Mouse (Mus musculus) forebrain, embryonic 12.5 days (tissue): ENCODE measurements at regions not wholly inside any gene's neighbourhood (a gene's known extent, or its start where the extent isn't known, plus 50 kb on each side); places are given as distances from the start of the nearest gene placed in this dataset.

Experiments
- ATAC-seq: fragments of 200-750 bp; cut with Nextera tagmentation; 2 replicates; pipeline ENCODE4 v1.8.0; 2017; ENCODE audit warnings: moderate TSS enrichment; ENCODE audit not compliant: low FRiP score
- H3K27ac ChIP-seq: fragments of 300-500 bp; sonication (generic); 2 replicates; pipeline ENCODE4 v1.5.1; 2016; ENCODE audit warnings: mild to moderate bottlenecking
- H3K27me3 ChIP-seq: fragments of 300-500 bp; sonication (generic); 2 replicates; pipeline ENCODE4 v1.6.1; 2016; ENCODE audit warnings: mild to moderate bottlenecking
- H3K36me3 ChIP-seq: fragments of 300-500 bp; sonication (generic); replicated peaks from 2 replicates; pipeline ENCODE4 v1.6.1; 2016; ENCODE audit warnings: mild to moderate bottlenecking
- H3K4me1 ChIP-seq: fragments of 300-500 bp; sonication (generic); 2 replicates; pipeline ENCODE4 v1.6.1; 2016
- H3K4me2 ChIP-seq: fragments of 300-500 bp; sonication (generic); 2 replicates; pipeline ENCODE4 v1.6.1; 2016; ENCODE audit warnings: mild to moderate bottlenecking, moderate library complexity
- H3K4me3 ChIP-seq: fragments of 300-500 bp; sonication (generic); replicated peaks from 2 replicates; pipeline ENCODE4 v1.5.1; 2016; ENCODE audit warnings: mild to moderate bottlenecking
- H3K9ac ChIP-seq: fragments of 300-500 bp; sonication (generic); 2 replicates; pipeline ENCODE4 v1.6.1; 2016; ENCODE audit warnings: mild to moderate bottlenecking
- H3K9me3 ChIP-seq: fragments of 300-500 bp; sonication (generic); 2 replicates; pipeline ENCODE4 v1.6.1; 2016
- WGBS: fragments of 180-500 bp; shearing (Covaris S2); methylation state at CpG from one replicate; pipeline ENCODE4 v1.1.7; 2016; 5-methylcytosine and 5-hydroxymethylcytosine counted together

DNA sequence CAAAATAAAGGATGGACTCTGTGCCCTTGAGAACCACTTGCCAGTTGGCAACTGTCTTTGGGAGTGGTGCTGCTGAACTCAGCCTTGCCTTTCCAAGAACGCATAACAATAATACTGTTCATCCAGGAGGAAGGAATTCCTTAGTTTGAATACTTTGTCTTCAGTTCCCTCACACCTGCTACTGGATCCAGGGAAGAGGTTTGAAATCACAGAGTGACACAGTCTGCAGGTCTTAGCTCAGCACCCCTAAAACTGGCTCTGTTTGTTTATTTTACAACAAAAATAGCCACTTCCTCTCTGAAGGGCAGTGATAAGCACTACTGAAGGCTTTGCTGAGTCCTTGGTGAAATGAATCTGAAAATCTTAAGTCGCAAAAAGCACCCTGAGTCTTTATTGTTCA is 703.1 kb upstream of the Marcks start:
- Histone ChIP-seq H3K4me3 (no peak overlapping the region), H3K36me3 (no peaks in the 10 kb centered on the region), H3K9ac (no peak overlapping the region), H3K27me3 (no peaks in the 10 kb centered on the region), H3K27ac (no peak overlapping the region), H3K4me2 (no peak overlapping the region), H3K9me3 (no peaks in the 10 kb centered on the region), H3K4me1 (no peaks in the 10 kb centered on the region)
- ATAC-seq, result no peak
- WGBS, result 41% methylated on average over 2 of the region's 2 CpGs

- no peak overlapping the region for H3K4me3 ChIP-seq
- no peaks in the 10 kb centered on the region for H3K9me3 ChIP-seq
- no peaks in the 10 kb centered on the region for H3K4me1 ChIP-seq
- H3K27ac ChIP-seq, result no peak overlapping the region
- H3K27me3 ChIP-seq, result no peaks in the 10 kb centered on the region
- no peak overlapping the region for H3K4me2 ChIP-seq
- no peak for ATAC-seq
- H3K36me3 ChIP-seq, result no peaks in the 10 kb centered on the region
- WGBS, result 73% methylated on average over 2 of the region's 2 CpGs
- H3K9ac ChIP-seq, result no peak overlapping the region
Observed at GRCm38 (mm10) chr10:37837721-37838120, 699.0 kb upstream of the Marcks start.

DNA sequence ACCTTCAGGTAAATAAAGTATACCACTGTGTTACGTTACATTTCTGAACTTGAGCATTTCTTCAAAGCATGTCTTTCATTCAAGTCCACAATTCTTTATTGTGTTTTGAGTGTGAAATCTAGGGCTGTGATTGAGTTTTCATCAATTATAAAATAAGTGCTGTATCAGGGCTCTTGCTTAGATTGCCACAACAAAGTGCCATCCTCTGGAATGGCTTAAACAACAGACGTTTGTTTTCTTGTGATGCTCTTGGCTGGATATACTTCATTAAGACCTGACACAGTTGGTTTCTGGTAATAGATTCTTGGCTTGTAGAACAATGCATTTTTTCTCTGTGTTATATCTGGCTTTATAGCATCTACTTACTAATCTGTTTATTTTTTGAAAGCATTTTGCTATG is 674.3 kb upstream of the Marcks start:
- ATAC-seq, result no peak
- H3K4me2 ChIP-seq, result no peak overlapping the region
- H3K36me3 ChIP-seq, result no peaks in the 10 kb centered on the region
- no peak overlapping the region for H3K27ac ChIP-seq
- H3K27me3 ChIP-seq, result no peaks in the 10 kb centered on the region
- 57% methylated on average over 2 of the region's 2 CpGs for WGBS
- H3K9ac ChIP-seq, result no peak overlapping the region
- H3K4me3 ChIP-seq, result no peak overlapping the region
- H3K9me3 ChIP-seq, result no peaks in the 10 kb centered on the region
- peaks cover 11% of the 10 kb centered on the region for H3K4me1 ChIP-seq

- Histone ChIP-seq H3K9me3 (no peaks in the 10 kb centered on the region), H3K27me3 (no peaks in the 10 kb centered on the region), H3K9ac (no peak overlapping the region), H3K4me3 (no peak overlapping the region), H3K4me2 (no peak overlapping the region), H3K36me3 (no peaks in the 10 kb centered on the region), H3K4me1 (peaks cover 11% of the 10 kb centered on the region), H3K27ac (peak overlapping the region; percentile 42; the same call in 1 of the 2 replicates)
- WGBS, result 35% methylated on average over 3 of the region's 3 CpGs
- ATAC-seq, result peak; percentile 70
Observed at GRCm38 (mm10) chr10:37812405-37812851, 673.7 kb upstream of the Marcks start.

GRCm38 (mm10) chr10:37811789-37812188 is 673.1 kb upstream of the Marcks start:
- Histone ChIP-seq H3K9ac (no peak overlapping the region), H3K36me3 (no peaks in the 10 kb centered on the region), H3K27me3 (no peaks in the 10 kb centered on the region), H3K4me2 (no peak overlapping the region), H3K27ac (no peak overlapping the region), H3K9me3 (no peaks in the 10 kb centered on the region), H3K4me1 (peaks cover 11% of the 10 kb centered on the region), H3K4me3 (no peak overlapping the region)
- no peak for ATAC-seq
- 94% methylated on average over 5 of the region's 5 CpGs for WGBS

GRCm38 (mm10) chr10:37803225-37803805 is 664.6 kb upstream of the Marcks start:
- no peaks in the 10 kb centered on the region for H3K27me3 ChIP-seq
- peak; percentile 72; the same call in 1 of the 2 replicates for ATAC-seq
- no peaks in the 10 kb centered on the region for H3K4me1 ChIP-seq
- H3K4me3 ChIP-seq, result no peak overlapping the region
- H3K4me2 ChIP-seq, result no peak overlapping the region
- no peak overlapping the region for H3K27ac ChIP-seq
- WGBS, result 38% methylated on average over 4 of the region's 4 CpGs
- no peaks in the 10 kb centered on the region for H3K36me3 ChIP-seq
- H3K9ac ChIP-seq, result no peak overlapping the region
- no peaks in the 10 kb centered on the region for H3K9me3 ChIP-seq

DNA sequence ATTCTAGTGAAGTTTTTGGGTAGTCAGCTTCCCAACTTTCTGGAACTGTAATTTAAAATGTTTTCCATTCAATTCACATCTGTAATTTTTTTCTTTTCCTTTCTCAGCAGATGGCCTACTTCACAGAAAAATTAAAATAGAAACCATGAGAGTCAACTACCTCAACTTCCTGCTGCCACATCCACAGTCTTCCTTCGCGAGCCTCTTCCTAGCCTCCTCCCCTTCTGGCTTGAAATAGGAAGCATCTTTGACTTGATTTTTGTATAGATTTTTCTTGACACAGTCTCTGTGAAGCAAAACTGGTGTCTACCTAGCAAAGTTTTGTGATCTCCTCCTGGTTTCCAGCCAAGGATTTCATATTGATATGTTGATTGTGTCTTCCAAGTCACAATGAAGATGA is 660.7 kb upstream of the Marcks start:
- Histone ChIP-seq H3K4me2 (no peak overlapping the region), H3K27ac (no peak overlapping the region), H3K36me3 (no peaks in the 10 kb centered on the region), H3K9me3 (no peaks in the 10 kb centered on the region), H3K4me3 (no peak overlapping the region), H3K9ac (no peak overlapping the region), H3K4me1 (no peaks in the 10 kb centered on the region), H3K27me3 (no peaks in the 10 kb centered on the region)
- ATAC-seq, result no peak
- WGBS, result 96% methylated on average over 2 of the region's 2 CpGs

GRCm38 (mm10) chr10:37798285-37798684 is 659.6 kb upstream of the Marcks start:
- no peak overlapping the region for H3K27ac ChIP-seq
- no peaks in the 10 kb centered on the region for H3K27me3 ChIP-seq
- ATAC-seq, result no peak
- H3K9ac ChIP-seq, result no peak overlapping the region
- H3K36me3 ChIP-seq, result no peaks in the 10 kb centered on the region
- no peaks in the 10 kb centered on the region for H3K9me3 ChIP-seq
- H3K4me2 ChIP-seq, result no peak overlapping the region
- H3K4me3 ChIP-seq, result no peak overlapping the region
- no peaks in the 10 kb centered on the region for H3K4me1 ChIP-seq

DNA sequence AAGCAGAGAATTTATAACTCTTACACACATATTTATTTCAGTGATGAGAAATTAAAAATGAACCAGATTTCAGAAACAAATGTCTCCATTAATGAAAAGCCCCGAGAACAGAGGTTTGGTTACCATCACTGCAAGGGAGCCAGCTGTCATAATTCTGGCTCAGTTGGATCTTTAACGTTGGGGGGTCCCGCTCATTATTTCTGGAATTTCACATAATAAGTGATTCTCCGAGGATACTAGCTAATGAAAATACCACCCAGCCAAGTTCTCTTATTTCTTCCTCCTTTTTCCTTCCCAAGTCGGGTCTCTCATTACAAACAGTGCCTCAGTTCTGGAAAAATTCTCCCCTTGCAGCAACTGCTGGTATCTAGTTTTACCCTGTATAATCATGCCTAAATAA is 659.0 kb upstream of the Marcks start:
- H3K9ac ChIP-seq, result no peak overlapping the region
- WGBS, result 73% methylated on average over 5 of the region's 5 CpGs
- no peak overlapping the region for H3K4me2 ChIP-seq
- no peaks in the 10 kb centered on the region for H3K9me3 ChIP-seq
- H3K27ac ChIP-seq, result no peak overlapping the region
- no peak overlapping the region for H3K4me3 ChIP-seq
- no peaks in the 10 kb centered on the region for H3K4me1 ChIP-seq
- H3K36me3 ChIP-seq, result no peaks in the 10 kb centered on the region
- no peak for ATAC-seq
- no peaks in the 10 kb centered on the region for H3K27me3 ChIP-seq

GRCm38 (mm10) chr10:37792878-37793277 is 654.2 kb upstream of the Marcks start:
- no peak overlapping the region for H3K9ac ChIP-seq
- H3K36me3 ChIP-seq, result no peaks in the 10 kb centered on the region
- no peaks in the 10 kb centered on the region for H3K27me3 ChIP-seq
- 83% methylated on average over 3 of the region's 3 CpGs for WGBS
- ATAC-seq, result no peak
- no peak overlapping the region for H3K27ac ChIP-seq
- no peak overlapping the region for H3K4me3 ChIP-seq
- no peaks in the 10 kb centered on the region for H3K9me3 ChIP-seq
- H3K4me1 ChIP-seq, result no peaks in the 10 kb centered on the region
- no peak overlapping the region for H3K4me2 ChIP-seq

DNA sequence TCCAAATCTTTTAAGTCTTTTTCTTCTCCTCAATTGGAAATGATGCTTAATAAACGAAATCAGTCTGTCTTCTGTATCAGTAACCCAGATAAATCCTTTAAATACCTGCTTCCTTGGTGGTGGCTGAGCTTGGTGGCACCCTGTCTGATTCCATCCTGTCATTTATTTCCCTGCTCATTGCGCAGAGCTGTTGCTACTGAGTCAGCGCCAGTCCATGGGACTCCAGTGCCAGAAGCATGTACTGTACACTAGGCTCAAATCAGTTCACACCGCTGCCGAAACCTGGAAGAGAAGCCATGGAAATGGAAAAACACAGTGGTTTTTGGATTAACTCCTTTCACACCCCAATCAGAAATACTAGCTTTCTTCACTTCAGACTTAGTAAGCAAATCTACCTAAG is 649.3 kb upstream of the Marcks start:
- no peaks in the 10 kb centered on the region for H3K27me3 ChIP-seq
- WGBS, result 88% methylated on average over 5 of the region's 5 CpGs
- H3K27ac ChIP-seq, result no peak overlapping the region
- no peak overlapping the region for H3K4me3 ChIP-seq
- no peak overlapping the region for H3K4me2 ChIP-seq
- no peaks in the 10 kb centered on the region for H3K4me1 ChIP-seq
- H3K36me3 ChIP-seq, result no peaks in the 10 kb centered on the region
- H3K9me3 ChIP-seq, result no peaks in the 10 kb centered on the region
- no peak for ATAC-seq
- H3K9ac ChIP-seq, result no peak overlapping the region

GRCm38 (mm10) chr10:37779383-37780302 is 640.9 kb upstream of the Marcks start:
- H3K4me3 ChIP-seq, result no peak overlapping the region
- H3K9ac ChIP-seq, result no peak overlapping the region
- ATAC-seq, result peak; percentile 41; the same call in 1 of the 2 replicates
- WGBS, result 78% methylated on average over 2 of the region's 2 CpGs
- no peaks in the 10 kb centered on the region for H3K27me3 ChIP-seq
- H3K4me1 ChIP-seq, result peaks cover 4% of the 10 kb centered on the region; the same call in 1 of the 2 replicates
- H3K27ac ChIP-seq, result no peak overlapping the region
- H3K36me3 ChIP-seq, result no peaks in the 10 kb centered on the region
- H3K4me2 ChIP-seq, result no peak overlapping the region
- H3K9me3 ChIP-seq, result no peaks in the 10 kb centered on the region
